Mouse (Mus musculus): Measurements from ENCODE around the gene Stc2. TPM values are rescaled to one million over a fixed set of nuclear protein-coding genes. Genes with fewer than 3 reads are reported as not detected.

Gene Stc2
- polyA plus RNA-seq, 1 experiment: 0.67 TPM

DNA sequence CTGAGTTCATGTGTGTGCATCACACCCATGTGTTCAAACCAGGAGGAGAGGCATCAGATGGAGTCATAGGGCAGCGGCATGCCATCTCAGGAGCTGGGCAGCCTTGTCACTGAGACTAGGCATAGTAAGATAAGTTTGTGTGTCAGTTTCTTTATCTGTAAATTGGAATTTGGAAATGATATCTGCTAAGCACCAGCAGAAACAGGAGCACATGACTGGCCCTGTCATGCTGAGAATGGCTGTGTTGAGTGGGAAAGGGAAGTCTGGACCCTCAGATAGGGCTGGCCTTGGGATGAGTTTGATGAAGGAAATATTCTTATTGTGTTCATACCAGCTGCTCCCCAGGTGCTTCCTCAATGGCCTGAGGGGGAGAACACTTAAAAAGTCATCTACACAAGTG is 14.1 kb downstream of the Stc2 start:
- Histone ChIP-seq H3K27ac (replicated peaks; ENCODE audit: low read depth, low read length) (no peak overlapping the region), H3K4me3 (ENCODE audit: insufficient read depth, low read depth, low read length) (no peak overlapping the region), H3K4me1 (ENCODE audit: control insufficient read depth, insufficient read depth, insufficient read length, low read length) (no peaks in the 10 kb centered on the region)

DNA sequence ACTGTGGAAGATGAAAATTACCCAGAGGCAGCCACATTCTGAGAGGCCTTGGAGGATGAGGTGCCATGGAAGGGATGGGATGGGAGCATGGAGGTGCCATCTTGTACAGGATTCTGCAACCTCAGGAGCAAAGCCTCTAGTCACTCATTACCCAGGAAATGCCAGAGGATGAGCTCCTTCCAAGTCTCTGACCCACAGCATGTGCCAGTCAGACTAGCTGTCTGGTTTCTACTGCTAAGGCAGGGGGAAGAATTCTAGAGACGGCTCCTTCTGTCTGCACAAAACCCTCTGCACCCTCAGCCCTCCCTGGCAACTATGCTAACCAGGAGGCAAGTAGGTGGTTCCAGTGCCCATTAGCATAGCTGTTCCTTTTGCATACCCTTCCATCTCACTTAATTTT is 15.4 kb downstream of the Stc2 start:
- Histone ChIP-seq H3K27ac (replicated peaks; ENCODE audit: low read depth, low read length) (no peak overlapping the region), H3K4me1 (ENCODE audit: control insufficient read depth, insufficient read depth, insufficient read length, low read length) (no peaks in the 10 kb centered on the region)

More for the DNA sequence above, 15.4 kb downstream of the Stc2 start:
- no peak overlapping the region for H3K4me3 ChIP-seq (ENCODE audit: insufficient read depth, low read depth, low read length)

Other genes starting within 250 kb of the Stc2 start
- not detected in 2 replicates for gene Gm17332, start 187.6 kb downstream of the Stc2 start, polyA plus RNA-seq (2012; ENCODE audit: insufficient read depth, insufficient read length, missing spikeins)